Comparison of ENCODE assay signal across 23 mouse cellular contexts in the genomic region with DNA sequence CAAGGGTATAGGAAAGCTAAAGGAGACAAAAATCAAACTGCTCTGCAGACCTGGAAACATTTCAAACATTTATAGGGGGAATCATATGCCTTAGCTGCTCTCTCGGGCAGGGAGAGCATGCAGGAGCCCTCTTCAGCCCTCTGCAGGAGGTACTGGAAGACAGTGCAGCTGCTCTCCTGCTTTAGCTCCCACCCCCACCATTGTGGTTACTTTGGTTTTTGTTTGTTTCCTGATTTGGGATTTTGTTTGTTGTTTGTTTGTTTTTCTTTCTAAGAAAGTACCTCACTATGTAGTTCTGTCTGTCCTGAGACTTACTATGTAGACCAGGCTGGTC.
"Had no signal": no experiment of that assay in that cellular context is flagged by ENCODE, and none has a peak within 500 bp of the region (broad histone marks: within the 10 kb centered on the region; RNA-seq: fewer than 3 reads in every experiment).

No protein-coding gene starts in this region.

- H3K4me2 ChIP-seq: heart, embryonic 13.5 days; heart, embryonic 15.5 days; hindbrain, embryonic 12.5 days; hindbrain, embryonic 15.5 days; limb, embryonic 15.5 days; liver, embryonic 12.5 days had no signal

- H3K4me1 ChIP-seq: liver, embryonic 12.5 days had no signal

- H3K27me3 ChIP-seq: heart, embryonic 13.5 days; heart, embryonic 15.5 days; hindbrain, embryonic 12.5 days; hindbrain, embryonic 15.5 days; limb, embryonic 13.5 days; limb, embryonic 15.5 days; liver, embryonic 12.5 days had no signal

- DNase-seq: forebrain, postnatal 0 days; gastrocnemius, postnatal 14 days; gastrocnemius, postnatal 36 days; heart, adult 18-20 months; heart, postnatal 14 days; heart, postnatal 36 days; kidney, adult 18-20 months; kidney, postnatal 25 days; layer of hippocampus, adult 9-11 months; layer of hippocampus, postnatal 36 days; left cerebral cortex, postnatal 4 days; lung, adult 18-20 months had no signal

- H3K27ac ChIP-seq: heart, embryonic 10.5 days; heart, embryonic 13.5 days; heart, embryonic 15.5 days; hindbrain, embryonic 12.5 days; hindbrain, embryonic 15.5 days; hindbrain, postnatal 0 days; limb, embryonic 13.5 days; limb, embryonic 15.5 days; liver, embryonic 12.5 days; liver, embryonic 14.5 days had no signal

- H3K9ac ChIP-seq: forebrain, postnatal 0 days; heart, embryonic 13.5 days; heart, embryonic 15.5 days; hindbrain, embryonic 12.5 days; hindbrain, embryonic 15.5 days; limb, embryonic 13.5 days; limb, embryonic 15.5 days; liver, embryonic 12.5 days; liver, embryonic 14.5 days had no signal

- ATAC-seq: intestine, embryonic 16.5 days; liver, embryonic 12.5 days had no signal

- H3K4me3 ChIP-seq: heart, embryonic 10.5 days; heart, embryonic 13.5 days; heart, embryonic 15.5 days; hindbrain, embryonic 12.5 days; hindbrain, embryonic 15.5 days; limb, embryonic 13.5 days; limb, embryonic 15.5 days; liver, embryonic 12.5 days had no signal

- H3K36me3 ChIP-seq: heart, embryonic 10.5 days; heart, embryonic 13.5 days; heart, embryonic 15.5 days; hindbrain, embryonic 12.5 days; hindbrain, embryonic 15.5 days; limb, embryonic 13.5 days; limb, embryonic 15.5 days; liver, embryonic 12.5 days had no signal

- H3K9me3 ChIP-seq: heart, embryonic 10.5 days; heart, embryonic 13.5 days; heart, embryonic 15.5 days; hindbrain, embryonic 12.5 days; hindbrain, embryonic 15.5 days; limb, embryonic 13.5 days; limb, embryonic 15.5 days; liver, embryonic 12.5 days had no signal
